Mouse (Mus musculus): ENCODE data around the gene Gtf2i. TPM values are rescaled to one million over a fixed set of nuclear protein-coding genes. Genes with fewer than 3 reads are reported as not detected.
A peak's percentile ranks its signal among the peaks of the same experiment; 100 is the strongest.

The Gtf2i gene
- polyA plus RNA-seq, 1 experiment from 2014 or later, result 132 TPM

DNA sequence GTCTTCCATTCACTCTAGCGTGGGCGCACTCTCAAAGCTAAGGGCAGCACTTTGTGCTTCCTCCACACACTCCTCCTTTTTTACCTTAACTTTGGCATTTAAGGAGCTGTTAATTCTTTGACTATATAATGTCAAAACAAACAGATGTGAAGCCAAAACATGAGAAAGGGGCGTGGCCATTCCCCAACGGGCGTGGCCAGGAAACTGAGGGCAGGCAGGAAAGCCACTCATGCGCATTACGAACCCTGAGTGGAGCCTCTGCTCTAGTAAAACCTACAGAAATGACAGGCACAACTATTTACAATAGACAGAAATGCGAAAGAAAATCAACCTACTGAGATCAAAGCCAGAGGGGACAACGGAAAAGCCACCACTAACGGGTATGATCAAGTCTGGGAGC lies 39.0 kb downstream of the Gtf2i start:
- no peaks in the 10 kb centered on the region for H3K9me3 ChIP-seq (replicated peaks; ENCODE audit: control insufficient read depth, low read length)
- WGBS, result 88% methylated on average over 10 of the region's 10 CpGs
- no peak for ATAC-seq (replicated peaks; ENCODE audit: extremely low read depth, insufficient read depth, low FRiP score)
- H3K4me2 ChIP-seq (ENCODE audit: low read depth, low read length), result no peak overlapping the region
- peaks cover 61% of the 10 kb centered on the region for H3K36me3 ChIP-seq (ENCODE audit: control insufficient read depth, insufficient read depth)
- H3K27ac ChIP-seq (ENCODE audit: low read length), result no peak overlapping the region
- H3K9ac ChIP-seq (ENCODE audit: low read length), result no peak overlapping the region
- peaks cover 4% of the 10 kb centered on the region; the same call in 1 of the 2 replicates for H3K4me1 ChIP-seq (ENCODE audit: control insufficient read depth, insufficient read depth, low read length)
- no peak overlapping the region for H3K4me3 ChIP-seq (ENCODE audit: low read length)
- H3K27me3 ChIP-seq (ENCODE audit: control insufficient read depth, insufficient read depth, low read length), result no peaks in the 10 kb centered on the region

DNA sequence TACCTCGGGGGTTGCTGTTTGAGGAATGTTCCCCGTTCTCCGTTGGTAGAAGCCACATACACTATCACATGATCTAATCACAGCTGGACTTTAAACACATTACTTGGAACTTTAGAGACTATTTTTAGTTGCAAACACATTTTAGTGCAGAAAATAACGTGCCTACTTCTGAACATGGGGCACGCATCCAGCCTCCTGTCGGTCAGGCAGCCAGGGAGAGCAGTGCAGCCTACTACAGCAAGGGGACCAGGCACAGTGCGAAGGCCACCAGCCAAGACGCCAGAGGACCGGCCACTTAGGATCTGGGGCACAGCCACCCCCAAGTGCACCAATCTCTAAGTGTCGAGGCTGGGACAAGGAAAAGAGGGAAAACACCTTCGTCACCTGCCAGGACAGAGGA lies 39.5 kb downstream of the Gtf2i start:
- no peak for ATAC-seq (replicated peaks; ENCODE audit: extremely low read depth, insufficient read depth, low FRiP score)

DNA sequence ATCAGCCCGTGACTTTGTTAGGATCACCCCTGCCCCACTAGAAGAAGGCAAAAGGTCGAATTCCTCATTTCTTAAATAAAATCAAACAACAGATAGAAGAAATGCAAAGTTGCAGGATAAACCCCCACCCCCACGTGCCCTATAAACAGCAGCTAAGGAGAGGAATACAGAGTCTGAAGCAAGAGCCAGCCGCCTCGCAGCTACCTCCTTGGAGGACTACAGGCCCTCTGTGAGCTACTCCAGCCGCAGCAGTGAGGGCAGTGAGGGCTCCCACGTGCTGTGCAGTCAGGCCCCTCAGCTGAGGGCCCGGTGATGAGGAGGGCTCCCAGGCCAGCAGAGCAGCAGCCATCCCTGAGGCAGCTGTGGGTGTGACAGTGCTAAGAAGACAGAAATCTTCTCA lies 40.8 kb downstream of the Gtf2i start:
- Histone ChIP-seq H3K27ac (ENCODE audit: low read length) (peak overlapping the region; percentile 14; the same call in 1 of the 2 replicates), H3K4me3 (ENCODE audit: low read length) (no peak overlapping the region), H3K4me2 (ENCODE audit: low read depth, low read length) (no peak overlapping the region), H3K9me3 (replicated peaks; ENCODE audit: control insufficient read depth, low read length) (no peaks in the 10 kb centered on the region), H3K9ac (ENCODE audit: low read length) (no peak overlapping the region), H3K27me3 (ENCODE audit: control insufficient read depth, insufficient read depth, low read length) (no peaks in the 10 kb centered on the region), H3K36me3 (ENCODE audit: control insufficient read depth, insufficient read depth) (peaks cover 56% of the 10 kb centered on the region), H3K4me1 (ENCODE audit: control insufficient read depth, insufficient read depth, low read length) (peaks cover 4% of the 10 kb centered on the region; the same call in 1 of the 2 replicates)
- 86% methylated on average over 8 of the region's 8 CpGs for WGBS
- no peak for ATAC-seq (replicated peaks; ENCODE audit: extremely low read depth, insufficient read depth, low FRiP score)

More for the DNA sequence above, 39.5 kb downstream of the Gtf2i start:
- Histone ChIP-seq H3K4me1 (ENCODE audit: control insufficient read depth, insufficient read depth, low read length) (peaks cover 4% of the 10 kb centered on the region; the same call in 1 of the 2 replicates), H3K9ac (ENCODE audit: low read length) (no peak overlapping the region), H3K4me2 (ENCODE audit: low read depth, low read length) (no peak overlapping the region), H3K27me3 (ENCODE audit: control insufficient read depth, insufficient read depth, low read length) (no peaks in the 10 kb centered on the region), H3K9me3 (replicated peaks; ENCODE audit: control insufficient read depth, low read length) (no peaks in the 10 kb centered on the region), H3K27ac (ENCODE audit: low read length) (peak overlapping the region; percentile 46), H3K36me3 (ENCODE audit: control insufficient read depth, insufficient read depth) (peaks cover 56% of the 10 kb centered on the region), H3K4me3 (ENCODE audit: low read length) (no peak overlapping the region)
- 63% methylated on average over 11 of the region's 11 CpGs for WGBS

- H3K4me1 ChIP-seq (ENCODE audit: control insufficient read depth, insufficient read depth, low read length), result peaks cover 4% of the 10 kb centered on the region; the same call in 1 of the 2 replicates
- no peak overlapping the region for H3K4me3 ChIP-seq (ENCODE audit: low read length)
- WGBS, result 78% methylated on average over 11 of the region's 11 CpGs
- H3K36me3 ChIP-seq (ENCODE audit: control insufficient read depth, insufficient read depth), result peaks cover 57% of the 10 kb centered on the region
- no peaks in the 10 kb centered on the region for H3K9me3 ChIP-seq (replicated peaks; ENCODE audit: control insufficient read depth, low read length)
- no peak overlapping the region for H3K4me2 ChIP-seq (ENCODE audit: low read depth, low read length)
- H3K9ac ChIP-seq (ENCODE audit: low read length), result no peak overlapping the region
- no peaks in the 10 kb centered on the region for H3K27me3 ChIP-seq (ENCODE audit: control insufficient read depth, insufficient read depth, low read length)
- ATAC-seq (replicated peaks; ENCODE audit: extremely low read depth, insufficient read depth, low FRiP score), result no peak
- peak overlapping the region; percentile 40 for H3K27ac ChIP-seq (ENCODE audit: low read length)
Observed at GRCm38 (mm10) chr5:134272761-134273160, 41.8 kb downstream of the Gtf2i start.

- 90% methylated on average over 11 of the region's 11 CpGs for WGBS
- ATAC-seq (replicated peaks; ENCODE audit: extremely low read depth, insufficient read depth, low FRiP score), result no peak
- Histone ChIP-seq H3K9me3 (replicated peaks; ENCODE audit: control insufficient read depth, low read length) (no peaks in the 10 kb centered on the region), H3K4me2 (ENCODE audit: low read depth, low read length) (no peak overlapping the region), H3K9ac (ENCODE audit: low read length) (no peak overlapping the region), H3K36me3 (ENCODE audit: control insufficient read depth, insufficient read depth) (peaks cover 63% of the 10 kb centered on the region), H3K4me1 (ENCODE audit: control insufficient read depth, insufficient read depth, low read length) (peaks cover 4% of the 10 kb centered on the region; the same call in 1 of the 2 replicates), H3K27ac (ENCODE audit: low read length) (no peak overlapping the region), H3K4me3 (ENCODE audit: low read length) (no peak overlapping the region), H3K27me3 (ENCODE audit: control insufficient read depth, insufficient read depth, low read length) (no peaks in the 10 kb centered on the region)
Observed at GRCm38 (mm10) chr5:134271421-134271820, 43.1 kb downstream of the Gtf2i start.

DNA sequence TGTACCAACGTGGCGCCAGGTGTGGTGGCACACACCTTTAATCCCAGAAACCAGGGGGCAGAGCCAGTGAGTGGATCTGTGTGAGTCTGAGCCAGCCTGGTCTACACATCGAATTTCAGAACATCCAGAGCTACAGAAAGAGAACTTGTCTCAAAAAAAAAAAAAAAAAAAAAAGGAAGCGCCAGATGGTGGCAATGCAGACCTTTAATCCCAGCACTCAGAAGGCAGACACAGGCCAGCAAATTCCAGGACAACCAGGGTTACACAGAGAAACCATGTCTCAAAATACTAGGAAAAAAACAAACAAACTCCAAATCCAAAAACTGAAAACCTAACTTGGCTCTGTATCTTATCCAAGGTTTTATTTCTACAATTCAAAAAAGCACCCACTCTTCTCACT lies 44.0 kb downstream of the Gtf2i start:
- Histone ChIP-seq H3K27me3 (ENCODE audit: control insufficient read depth, insufficient read depth, low read length) (no peaks in the 10 kb centered on the region), H3K9me3 (replicated peaks; ENCODE audit: control insufficient read depth, low read length) (no peaks in the 10 kb centered on the region), H3K4me1 (ENCODE audit: control insufficient read depth, insufficient read depth, low read length) (peaks cover 4% of the 10 kb centered on the region; the same call in 1 of the 2 replicates), H3K4me3 (ENCODE audit: low read length) (no peak overlapping the region), H3K9ac (ENCODE audit: low read length) (no peak overlapping the region), H3K36me3 (ENCODE audit: control insufficient read depth, insufficient read depth) (peaks cover 65% of the 10 kb centered on the region), H3K4me2 (ENCODE audit: low read depth, low read length) (no peak overlapping the region), H3K27ac (ENCODE audit: low read length) (peak overlapping the region; percentile 9; the same call in 1 of the 2 replicates)
- ATAC-seq (replicated peaks; ENCODE audit: extremely low read depth, insufficient read depth, low FRiP score), result no peak
- 80% methylated on average over 4 of the region's 4 CpGs for WGBS

GRCm38 (mm10) chr5:134269751-134270150 lies 44.8 kb downstream of the Gtf2i start:
- WGBS, result 72% methylated on average over 5 of the region's 5 CpGs
- H3K36me3 ChIP-seq (ENCODE audit: control insufficient read depth, insufficient read depth), result peaks cover 71% of the 10 kb centered on the region
- H3K4me1 ChIP-seq (ENCODE audit: control insufficient read depth, insufficient read depth, low read length), result no peaks in the 10 kb centered on the region
- H3K9me3 ChIP-seq (replicated peaks; ENCODE audit: control insufficient read depth, low read length), result no peaks in the 10 kb centered on the region
- H3K27me3 ChIP-seq (ENCODE audit: control insufficient read depth, insufficient read depth, low read length), result no peaks in the 10 kb centered on the region
- no peak overlapping the region for H3K4me3 ChIP-seq (ENCODE audit: low read length)
- ATAC-seq (replicated peaks; ENCODE audit: extremely low read depth, insufficient read depth, low FRiP score), result 0 out of 2 replicates have a peak, but pooled peaks have one; percentile 34
- no peak overlapping the region for H3K9ac ChIP-seq (ENCODE audit: low read length)
- no peak overlapping the region; the same call in 1 of the 2 replicates for H3K27ac ChIP-seq (ENCODE audit: low read length)
- H3K4me2 ChIP-seq (ENCODE audit: low read depth, low read length), result no peak overlapping the region

GRCm38 (mm10) chr5:134268751-134269150 lies 45.8 kb downstream of the Gtf2i start:
- Histone ChIP-seq H3K4me3 (ENCODE audit: low read length) (no peak overlapping the region), H3K9ac (ENCODE audit: low read length) (no peak overlapping the region), H3K4me2 (ENCODE audit: low read depth, low read length) (no peak overlapping the region), H3K27ac (ENCODE audit: low read length) (peak overlapping the region; percentile 28; the same call in 1 of the 2 replicates), H3K36me3 (ENCODE audit: control insufficient read depth, insufficient read depth) (peaks cover 75% of the 10 kb centered on the region), H3K4me1 (ENCODE audit: control insufficient read depth, insufficient read depth, low read length) (no peaks in the 10 kb centered on the region), H3K27me3 (ENCODE audit: control insufficient read depth, insufficient read depth, low read length) (no peaks in the 10 kb centered on the region), H3K9me3 (replicated peaks; ENCODE audit: control insufficient read depth, low read length) (no peaks in the 10 kb centered on the region)
- ATAC-seq (replicated peaks; ENCODE audit: extremely low read depth, insufficient read depth, low FRiP score), result no peak
- WGBS, result 94% methylated on average over 8 of the region's 8 CpGs

DNA sequence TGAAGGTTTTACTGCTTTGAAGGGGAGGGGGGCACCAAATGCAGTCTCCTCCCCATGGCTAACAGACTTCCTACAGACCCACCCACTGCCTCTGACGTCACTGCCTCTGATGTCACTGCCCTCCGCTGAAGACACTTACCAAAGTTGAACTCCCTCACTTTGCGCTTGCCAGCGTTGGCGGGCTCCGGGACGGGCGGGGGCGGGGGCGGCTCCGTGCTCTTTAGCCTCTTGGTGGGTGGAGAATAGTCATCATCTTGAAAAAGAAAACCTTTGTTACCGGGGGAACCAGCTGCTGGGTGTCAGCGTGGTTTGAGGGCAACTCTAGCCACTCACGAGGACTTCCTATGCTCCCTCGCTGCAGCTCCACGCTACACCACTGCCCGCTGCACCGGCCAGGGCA lies 48.2 kb downstream of the Gtf2i start:
- Histone ChIP-seq H3K36me3 (ENCODE audit: control insufficient read depth, insufficient read depth) (peaks cover 77% of the 10 kb centered on the region), H3K4me1 (ENCODE audit: control insufficient read depth, insufficient read depth, low read length) (no peaks in the 10 kb centered on the region), H3K9me3 (replicated peaks; ENCODE audit: control insufficient read depth, low read length) (no peaks in the 10 kb centered on the region), H3K27me3 (ENCODE audit: control insufficient read depth, insufficient read depth, low read length) (no peaks in the 10 kb centered on the region), H3K27ac (ENCODE audit: low read length) (peak overlapping the region; percentile 29; the same call in 1 of the 2 replicates), H3K4me2 (ENCODE audit: low read depth, low read length) (no peak overlapping the region), H3K9ac (ENCODE audit: low read length) (no peak overlapping the region), H3K4me3 (ENCODE audit: low read length) (no peak overlapping the region)
- WGBS, result 84% methylated on average over 18 of the region's 18 CpGs
- no peak for ATAC-seq (replicated peaks; ENCODE audit: extremely low read depth, insufficient read depth, low FRiP score)

Measured in heart, embryonic 16.5 days (tissue).